Mouse (Mus musculus) gastrocnemius, postnatal 4 days (tissue): ENCODE measurements around the gene Asap3. TPM values are rescaled to one million over a fixed set of nuclear protein-coding genes. Genes with fewer than 3 reads are reported as not detected.

Experiments
- DNase-seq, 2 experiments: peaks; one replicate each; pipeline ENCODE4 v3.0.0; 2021 to 2022; ENCODE audit warnings: low spot score in 2 of 2, mixed read lengths in 2 of 2
- total RNA-seq, 2 experiments: library from RNA; stranded (reverse); gene quantifications; 2 replicates each; pipeline ENCODE4 v1.2.3; 2021

Asap3 gene
- total RNA-seq, 2 experiments from 2014 or later: 12.2 to 13.4 TPM

DNA sequence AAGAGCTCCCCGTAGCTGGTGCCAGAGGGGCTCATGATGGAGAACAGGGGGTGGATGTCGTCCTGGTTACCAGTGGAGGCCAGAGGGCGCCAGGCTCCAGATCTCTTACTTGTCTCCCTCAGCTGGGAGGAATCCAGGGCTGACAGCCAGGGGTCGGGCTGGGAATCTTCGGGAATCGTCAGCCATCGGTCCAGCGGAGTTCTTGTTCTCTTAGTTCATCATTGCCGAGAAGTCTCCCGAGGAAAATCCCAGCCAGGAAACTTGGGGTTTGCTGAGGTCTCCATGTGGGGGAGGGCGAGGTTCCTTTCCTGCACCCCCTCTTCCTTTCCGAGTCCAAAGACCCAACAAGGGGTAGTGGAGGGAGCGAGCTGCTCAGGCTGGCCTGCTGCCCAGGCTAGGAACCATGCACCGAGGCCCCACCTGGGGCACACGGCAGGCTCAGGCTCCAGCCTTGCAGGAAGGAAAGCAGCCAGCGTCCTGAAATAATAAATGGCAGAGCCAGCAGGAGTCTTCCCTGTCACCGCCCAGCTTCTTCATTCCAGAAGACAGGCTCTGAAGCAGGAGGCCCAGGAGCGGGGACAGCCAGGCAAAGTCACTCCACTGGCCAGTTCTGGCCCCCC lies 12.5 kb downstream of the Asap3 start:
- peak; percentile 86 to 94 for DNase-seq

DNA sequence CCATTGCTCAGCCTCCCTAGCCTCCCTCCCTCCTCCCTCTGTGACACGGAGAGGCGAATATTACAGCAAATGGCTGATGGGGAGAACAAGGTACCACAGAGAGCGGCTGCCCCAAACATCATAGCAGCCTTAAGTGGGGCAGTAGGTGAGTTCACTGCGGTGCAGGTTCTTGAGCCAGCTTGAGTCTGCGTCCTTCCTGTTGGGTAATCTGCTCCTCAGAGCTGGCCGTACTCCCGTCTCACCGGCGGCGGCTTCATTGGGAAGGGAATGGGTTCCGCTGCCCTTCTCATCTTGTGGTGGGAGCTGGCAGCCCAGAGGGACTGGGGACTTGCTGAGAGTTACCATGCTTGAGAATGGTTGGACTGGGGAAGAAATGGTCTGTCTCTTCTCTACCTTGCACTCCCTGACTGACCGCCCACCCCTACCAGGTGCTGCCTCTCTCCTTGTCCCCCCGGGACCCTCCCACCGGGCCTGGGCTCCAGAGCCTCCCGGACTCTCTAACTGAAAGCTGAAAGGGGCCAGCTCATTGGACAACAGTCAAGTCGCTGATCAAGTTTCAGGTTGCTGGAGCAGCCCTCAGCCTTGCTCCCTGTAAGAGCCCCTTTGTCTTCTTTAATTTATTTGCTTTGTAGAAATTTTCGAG lies 14.1 kb downstream of the Asap3 start:
- no peak for DNase-seq

DNA sequence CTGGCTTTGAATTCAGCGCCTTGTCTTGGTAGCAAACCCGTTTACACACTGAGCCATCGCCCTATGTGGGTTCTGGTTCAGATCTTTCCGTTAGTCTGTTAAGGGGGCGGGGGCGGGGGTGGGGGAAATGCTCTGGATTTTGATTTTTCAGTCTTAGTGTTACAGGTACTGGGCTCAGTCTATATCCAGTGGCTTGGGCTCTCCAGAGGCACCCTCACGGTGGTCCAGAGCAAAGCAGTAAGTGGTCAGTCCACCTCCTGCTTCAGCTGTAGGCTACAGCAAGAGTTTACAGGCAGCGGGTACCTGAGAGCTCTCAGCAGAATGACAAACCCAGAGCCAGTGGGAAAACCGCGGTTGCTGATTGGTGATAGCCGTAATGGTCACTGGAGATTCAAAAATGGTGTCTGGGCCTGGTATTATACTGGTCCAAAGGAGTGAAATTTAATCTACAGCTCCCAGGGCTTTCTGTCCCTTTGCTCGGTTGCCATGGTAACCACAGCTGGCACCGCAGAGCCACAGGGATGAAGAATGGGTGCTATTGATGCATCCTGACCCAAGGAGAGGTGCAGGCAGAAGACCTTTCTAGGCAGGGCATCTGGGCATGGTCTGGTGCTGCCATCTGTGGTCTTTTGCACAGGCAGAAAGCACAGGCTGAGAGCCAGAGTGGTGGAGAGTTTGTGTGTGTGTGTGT lies 17.5 kb downstream of the Asap3 start:
- DNase-seq: no peak

DNA sequence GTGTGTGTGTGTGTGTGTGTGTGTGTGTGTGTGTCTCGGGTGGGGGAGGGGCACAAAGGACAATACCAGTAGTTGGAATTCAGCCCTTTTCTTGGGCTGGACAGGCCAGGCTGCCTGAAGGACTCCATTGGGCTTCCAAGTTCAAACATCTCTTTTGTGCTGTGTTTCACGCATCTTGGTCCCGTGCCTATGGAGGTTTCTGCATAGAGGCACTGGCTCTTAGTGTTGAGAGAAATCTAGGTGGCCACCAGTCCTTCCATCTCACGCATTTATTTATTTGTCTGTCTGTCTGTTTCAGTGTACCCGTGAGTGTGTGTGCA lies 18.0 kb downstream of the Asap3 start:
- no peak for DNase-seq

DNA sequence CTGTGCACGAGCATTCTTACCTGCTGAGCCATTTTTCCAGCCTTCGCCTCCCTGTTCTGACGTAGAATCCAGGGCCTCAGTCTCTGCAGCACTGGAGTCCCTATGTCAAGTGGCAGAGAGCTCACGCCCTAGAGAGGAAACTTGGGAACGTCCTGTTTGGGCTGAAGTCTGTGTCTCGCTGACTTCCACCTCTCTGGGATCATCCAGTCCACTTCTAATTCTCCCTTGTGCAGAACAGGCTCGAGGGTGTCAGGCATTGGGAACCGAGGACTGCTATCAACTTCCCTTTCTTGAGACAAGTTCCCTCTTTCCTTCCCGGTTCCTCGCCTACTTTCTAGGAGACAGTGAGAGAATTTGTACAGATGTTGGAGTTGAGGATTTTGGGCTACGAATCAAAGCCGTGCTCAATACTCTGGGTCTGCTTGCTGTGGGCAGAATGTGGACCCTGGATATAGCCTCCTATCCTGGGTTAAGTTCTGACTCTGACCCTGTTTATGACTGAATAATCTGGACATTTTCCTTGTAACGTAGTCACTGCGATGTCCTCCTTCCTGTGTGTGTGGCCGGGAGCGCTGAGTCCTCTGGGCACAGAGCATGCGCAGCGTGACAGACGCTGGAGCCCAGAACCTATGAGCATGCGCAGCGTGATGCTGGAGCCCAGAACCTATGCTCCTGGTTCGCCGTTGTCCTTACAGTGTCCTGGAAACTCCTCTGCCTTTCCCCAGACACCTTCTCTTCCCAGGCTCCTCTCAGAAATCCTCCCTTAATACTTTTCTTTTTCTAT lies 18.7 kb downstream of the Asap3 start:
- no peak for DNase-seq

DNA sequence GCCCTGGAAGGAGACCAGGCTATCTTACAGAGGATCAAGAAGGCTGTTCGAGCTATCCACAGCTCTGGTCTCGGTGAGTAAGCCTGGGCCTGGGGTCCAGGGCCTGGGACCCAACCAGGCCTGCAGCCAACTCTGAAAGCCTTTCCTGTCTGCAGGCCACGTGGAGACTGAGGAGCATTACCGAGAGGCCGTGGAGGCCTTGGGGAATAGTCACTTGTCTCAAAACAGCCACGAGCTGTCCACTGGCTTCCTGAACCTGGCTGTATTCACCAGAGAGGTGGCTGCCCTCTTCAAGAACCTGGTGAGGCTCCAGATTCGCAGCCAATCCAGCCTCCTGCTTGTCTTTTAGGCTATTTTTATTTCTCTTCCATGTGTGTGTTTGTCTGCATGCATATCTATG lies 21.2 kb downstream of the Asap3 start:
- DNase-seq: no peak

DNA sequence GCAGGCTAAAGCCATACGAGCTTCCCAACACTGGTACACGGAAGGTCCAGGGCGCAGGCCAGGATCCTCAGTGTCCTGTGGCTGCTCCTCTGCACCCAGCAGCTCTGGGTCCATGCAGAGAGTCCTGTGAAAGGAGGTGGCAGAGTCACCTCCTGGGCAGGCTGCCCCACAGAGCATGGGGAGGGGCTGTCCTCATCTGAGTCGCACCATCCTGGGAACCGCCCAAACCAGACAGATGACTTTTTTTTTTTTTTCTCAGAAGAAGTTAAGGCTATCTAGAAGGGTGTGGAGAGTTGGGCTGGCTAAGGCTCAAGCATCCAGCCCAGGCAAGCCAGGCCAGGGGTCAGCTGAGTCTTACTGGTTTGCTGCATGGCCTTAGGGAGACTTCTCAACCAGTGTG lies 22.5 kb downstream of the Asap3 start:
- no peak for DNase-seq

DNA sequence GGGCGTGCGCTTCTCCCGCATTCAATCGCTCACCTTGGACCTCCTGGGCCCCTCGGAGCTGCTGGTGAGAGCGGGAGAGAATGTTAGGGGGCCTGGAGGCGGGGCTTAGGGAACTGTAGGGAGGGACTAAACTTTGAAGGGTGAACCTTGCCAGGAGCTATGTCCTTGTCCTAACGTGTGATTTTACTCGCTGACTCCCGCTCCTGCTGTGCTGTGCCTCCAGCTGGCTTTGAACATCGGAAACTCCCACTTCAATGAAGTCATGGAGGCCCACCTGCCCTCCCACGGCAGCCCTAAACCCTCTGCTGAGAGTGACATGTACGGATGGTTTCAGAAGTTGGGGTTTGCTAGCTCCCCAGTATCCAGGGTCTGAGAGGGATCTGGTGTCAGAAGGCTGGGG lies 32.5 kb downstream of the Asap3 start:
- DNase-seq: peak in 1 of 2 experiments; percentile 12

DNA sequence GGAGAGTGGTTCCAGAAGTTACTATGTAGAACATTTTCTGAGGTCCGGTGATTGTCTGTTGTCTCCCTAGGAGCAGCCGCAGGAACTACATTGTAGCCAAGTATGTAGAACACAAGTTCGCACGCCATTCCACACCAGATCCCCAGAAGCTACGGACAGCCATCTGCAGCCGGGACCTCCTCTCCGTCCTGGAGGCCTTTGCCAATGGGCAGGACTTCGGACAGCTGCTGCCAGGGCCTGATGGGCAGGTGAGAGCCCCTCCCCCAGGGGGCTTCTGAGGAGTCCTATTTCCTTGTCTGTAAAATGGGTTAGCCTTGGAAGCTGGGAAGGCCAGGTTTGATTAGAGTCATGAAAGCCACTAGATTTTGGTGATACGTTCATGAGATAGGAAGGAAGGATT lies 32.9 kb downstream of the Asap3 start:
- DNase-seq: peak in 1 of 2 experiments; percentile 37

DNA sequence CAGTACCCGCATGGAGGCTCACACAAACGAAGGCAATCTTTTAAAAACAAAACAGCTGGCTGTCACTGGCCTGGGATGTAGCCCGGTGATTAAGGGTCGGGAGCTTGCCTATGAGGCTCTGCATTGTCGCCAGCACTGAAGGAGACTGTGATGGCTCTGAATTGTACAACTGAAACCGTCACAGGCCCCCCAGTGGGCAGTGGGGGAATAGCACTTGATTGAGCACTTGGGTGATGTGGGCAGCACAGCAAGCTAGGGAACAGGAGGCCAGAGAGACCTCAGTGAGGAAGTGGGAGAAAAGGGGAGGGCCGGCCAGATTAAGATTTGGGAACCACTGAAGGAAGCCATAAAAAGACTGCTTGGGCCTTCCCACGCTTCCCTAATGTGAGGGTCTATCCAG lies 33.5 kb downstream of the Asap3 start:
- DNase-seq: peak; percentile 83 to 87

DNA sequence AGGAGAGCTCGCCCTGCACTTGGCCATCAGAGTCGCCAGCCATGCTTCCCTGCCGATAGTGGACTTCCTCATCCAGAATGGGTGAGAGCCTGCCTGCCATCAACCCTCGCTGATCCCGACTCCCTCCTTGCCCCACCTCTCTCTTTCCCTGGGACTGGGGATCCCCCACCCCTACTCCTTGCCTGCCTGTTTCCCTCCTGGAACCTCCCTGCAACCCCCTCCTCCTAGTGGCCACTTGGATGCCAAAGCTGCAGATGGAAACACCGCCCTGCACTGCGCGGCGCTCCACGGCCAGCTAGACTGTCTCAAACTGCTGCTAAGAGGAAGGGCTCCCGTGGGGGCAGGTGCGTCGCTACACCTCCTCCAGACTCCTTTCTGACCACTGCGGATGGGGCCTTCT lies 34.0 kb downstream of the Asap3 start:
- DNase-seq: no peak

DNA sequence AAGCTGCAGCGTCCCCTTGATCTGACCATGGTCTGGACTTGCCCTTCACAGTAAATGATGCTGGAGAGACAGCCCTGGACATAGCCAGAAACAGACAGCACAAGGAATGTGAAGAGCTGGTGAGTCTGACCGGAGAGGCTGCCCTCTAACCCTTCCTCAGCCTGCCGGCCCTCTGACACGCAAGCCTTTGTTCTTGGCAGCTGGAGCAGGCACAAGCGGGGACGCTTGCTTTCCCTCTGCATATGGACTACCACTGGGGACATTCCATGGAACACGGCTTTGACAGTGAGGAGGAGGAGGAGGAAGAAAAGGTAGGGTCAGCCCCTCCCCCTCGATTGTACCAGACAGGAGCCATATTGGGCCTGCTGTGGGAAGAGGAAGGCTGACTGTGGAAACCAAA lies 34.8 kb downstream of the Asap3 start:
- no peak for DNase-seq

DNA sequence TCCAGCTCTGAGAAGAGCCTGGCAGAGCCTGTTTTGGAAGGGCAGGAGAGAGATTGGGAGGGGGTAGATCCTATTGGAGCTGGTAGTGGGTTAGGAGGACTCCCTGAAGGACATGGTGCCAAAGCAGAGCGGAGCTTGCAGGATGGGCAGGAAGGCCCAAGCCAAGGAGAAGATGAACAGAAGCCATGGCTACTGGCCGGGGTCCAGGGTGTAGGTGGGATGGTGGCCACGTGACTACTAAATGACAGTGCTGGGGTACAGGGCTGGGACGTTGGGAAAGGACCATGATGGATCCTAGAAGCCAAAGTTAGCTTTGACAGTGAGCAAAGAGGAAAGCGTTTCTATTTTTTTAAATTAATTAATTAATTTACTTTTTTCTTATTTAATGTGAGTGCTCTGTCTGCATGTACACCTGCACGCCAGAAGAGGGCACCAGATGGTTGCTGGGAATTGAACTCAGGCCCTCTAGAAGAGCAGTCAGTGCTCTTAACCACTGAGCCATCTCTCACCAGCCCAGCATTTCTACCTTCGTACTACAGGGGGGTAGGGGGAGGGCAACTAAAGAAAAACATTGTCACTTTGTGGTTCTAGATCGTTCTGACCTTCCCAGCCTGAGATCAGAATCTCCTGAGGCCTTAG lies 36.0 kb downstream of the Asap3 start:
- no peak for DNase-seq

DNA sequence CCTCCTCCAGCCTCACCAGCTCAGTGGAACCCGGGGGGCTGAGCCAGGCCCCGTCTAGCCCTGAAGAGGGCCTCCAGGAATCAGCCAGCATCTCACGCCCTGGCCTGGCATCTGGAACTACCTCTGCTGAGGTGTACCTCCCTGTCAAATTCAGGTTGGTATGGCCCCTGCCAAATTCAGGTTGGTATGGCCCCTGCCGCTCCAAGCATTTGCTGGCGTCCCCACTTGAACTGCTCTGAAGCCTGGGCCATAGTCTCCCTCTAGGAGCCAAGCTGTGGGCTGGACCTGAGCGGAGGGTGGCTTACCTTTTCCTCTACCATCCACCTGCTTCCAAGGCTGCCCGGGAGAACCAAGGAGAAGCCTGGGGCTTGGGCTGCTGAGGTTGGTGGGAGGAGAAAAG lies 36.6 kb downstream of the Asap3 start:
- no peak for DNase-seq

DNA sequence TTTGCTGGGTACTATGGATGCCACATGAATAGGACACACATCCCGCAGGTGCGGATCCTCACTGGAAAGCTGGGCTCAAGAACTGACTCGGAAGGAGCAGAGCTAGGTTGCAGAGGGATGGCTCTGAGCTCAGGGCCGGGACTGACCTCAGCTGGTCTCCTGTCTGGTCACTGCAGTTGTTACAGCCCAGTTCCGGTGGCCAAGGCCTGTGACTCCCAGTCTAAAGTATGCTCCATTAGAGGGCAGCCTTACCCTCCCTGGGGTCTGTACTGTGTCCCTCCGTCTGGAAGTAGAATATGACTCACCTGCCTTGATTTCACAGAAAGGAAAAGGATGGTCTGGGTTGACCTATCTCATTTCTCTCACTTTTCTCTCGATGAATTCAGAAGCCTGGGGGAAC lies 38.0 kb downstream of the Asap3 start:
- no peak for DNase-seq

DNA sequence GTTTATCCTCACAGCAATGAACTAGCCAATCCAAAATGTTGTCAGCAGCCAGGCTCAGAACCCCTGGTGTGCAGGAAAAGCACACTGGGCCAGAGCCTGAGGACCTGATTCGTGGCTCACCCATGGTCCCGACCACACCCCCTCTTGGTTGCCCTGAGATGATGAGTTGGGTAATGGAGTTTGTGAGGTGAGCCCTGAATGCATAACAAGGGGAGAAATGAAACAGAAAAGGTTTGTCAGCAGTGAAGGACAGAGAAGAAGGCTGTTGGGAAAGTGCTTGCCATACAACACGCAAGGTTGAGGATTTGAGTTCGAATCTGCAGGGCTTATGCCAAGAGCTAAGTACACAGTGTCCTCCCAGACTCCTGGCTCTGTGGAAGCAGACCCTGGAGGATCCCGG lies 39.5 kb downstream of the Asap3 start:
- no peak for DNase-seq

DNA sequence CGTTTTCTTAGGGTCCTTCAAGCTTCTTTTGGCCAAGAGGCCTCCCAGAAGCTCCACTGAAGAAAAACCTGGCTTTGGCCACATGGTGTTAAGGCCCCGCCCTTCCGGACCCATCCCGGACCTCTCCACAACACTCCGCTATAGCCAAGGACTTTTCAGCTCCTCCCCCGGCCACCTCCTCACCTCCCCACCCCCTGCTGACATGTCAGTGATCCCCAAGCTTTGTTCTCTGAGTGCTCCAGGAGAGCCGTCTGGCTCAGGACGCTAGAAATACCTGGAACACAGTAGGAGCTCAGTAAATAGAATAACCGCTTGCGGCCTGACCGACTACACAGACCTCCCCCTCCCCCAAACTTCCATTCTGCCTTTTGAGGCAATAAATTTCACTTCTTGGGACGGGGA lies 40.4 kb downstream of the Asap3 start:
- no peak for DNase-seq

DNA sequence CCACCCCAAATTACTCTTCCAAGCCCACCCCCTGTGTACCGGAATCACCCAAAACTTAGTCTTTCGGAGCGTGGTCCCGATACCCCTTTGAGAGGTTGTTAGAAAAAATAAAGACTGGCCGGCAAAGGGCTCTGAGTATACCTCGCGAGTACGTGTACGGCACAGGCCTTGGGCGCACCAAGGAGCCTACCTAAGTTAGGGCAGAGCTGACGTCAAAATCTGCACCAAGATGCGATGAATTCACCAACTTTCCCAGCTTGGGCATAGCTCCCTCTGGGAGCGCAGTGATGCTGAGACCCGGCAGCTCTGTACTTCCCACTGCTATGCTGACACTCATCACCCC lies 41.2 kb downstream of the Asap3 start:
- no peak for DNase-seq

DNA sequence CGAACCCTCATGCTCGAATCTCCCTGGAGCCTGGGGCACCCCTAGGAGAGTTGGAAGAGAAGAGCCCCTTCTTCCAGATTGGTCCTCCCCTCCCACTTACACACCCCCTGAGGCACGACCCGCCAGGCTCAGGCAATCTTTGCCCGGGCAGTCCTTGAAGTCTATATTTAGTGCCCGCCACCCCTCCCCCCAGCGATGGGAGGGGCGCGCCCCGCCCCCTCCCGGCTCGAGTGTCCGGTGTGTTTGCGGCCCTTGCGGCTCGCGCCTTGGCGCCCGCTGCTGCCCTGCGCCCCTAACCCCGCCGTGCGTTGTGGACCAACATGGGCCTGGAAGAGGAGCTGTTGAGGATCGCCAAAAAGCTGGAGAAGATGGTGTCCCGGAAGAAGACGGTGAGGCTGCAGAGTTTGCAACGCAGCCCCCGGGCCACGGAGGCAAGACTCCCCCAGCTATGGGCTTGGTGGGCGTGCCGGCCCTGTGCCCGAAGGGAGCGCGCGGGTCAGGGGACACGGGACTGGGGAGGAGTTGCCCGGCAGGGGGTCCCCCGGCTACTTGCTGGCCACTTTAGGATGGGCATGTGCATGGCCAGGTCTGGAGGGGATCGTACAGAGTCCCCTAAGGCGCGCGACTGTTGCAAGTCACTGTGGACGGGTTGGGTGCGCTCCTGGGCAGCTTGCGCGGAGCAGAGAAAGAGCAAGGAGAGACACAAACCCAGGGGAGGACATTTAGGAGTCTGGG lies 41.7 kb downstream of the Asap3 start, which contains the start of gene Tcea3:
TSS of gene Tcea3 (plus strand) at position 1 of the 735 bp plus-strand sequence.
- DNase-seq: peak in 1 of 2 experiments; percentile 73

DNA sequence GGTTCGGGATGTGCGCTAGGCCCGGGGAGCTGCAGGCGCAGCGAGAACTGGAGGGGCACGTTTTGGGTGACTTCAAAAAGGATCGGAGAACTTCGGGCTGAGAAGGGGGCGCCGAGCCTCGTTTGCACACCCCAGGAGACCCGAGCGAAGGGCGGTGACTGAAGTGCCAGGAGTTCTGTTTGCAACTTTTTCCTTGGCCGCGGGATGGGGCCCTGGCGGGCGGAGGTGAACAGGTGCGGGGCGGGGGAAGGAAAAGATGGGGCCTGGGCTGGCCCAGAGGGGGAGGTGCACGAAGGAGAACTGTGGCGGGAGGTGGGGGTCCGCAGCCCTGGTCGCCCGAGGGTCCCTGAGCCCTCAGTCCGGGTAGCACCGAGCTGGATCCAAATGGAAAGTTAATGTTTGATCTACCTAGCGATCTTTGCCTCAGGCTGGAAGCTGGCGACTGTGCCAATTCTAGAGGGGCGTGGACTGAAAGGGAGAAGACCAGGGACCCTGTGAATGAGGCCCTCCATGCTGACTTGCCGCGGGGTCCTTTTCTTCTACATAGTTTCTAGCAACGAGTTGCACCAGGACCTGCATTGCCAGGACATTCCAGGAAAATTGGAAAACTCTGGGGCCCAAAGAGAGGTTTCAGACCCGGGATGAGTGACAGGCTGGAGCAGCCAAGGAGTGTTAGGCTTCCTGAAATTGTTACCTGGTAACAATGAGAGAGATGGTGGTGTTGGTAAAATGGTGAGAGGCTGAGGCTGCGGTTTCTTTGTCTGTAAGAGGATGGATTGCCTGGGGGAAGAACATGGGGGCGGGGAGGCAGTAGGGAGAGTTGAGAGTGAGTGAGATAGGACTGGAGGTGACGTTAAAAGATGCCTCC lies 42.5 kb downstream of the Asap3 start:
- DNase-seq: peak in 1 of 2 experiments; percentile 54
